Mouse (Mus musculus): ENCODE results near the gene Nrxn2. TPM values are rescaled to one million over a fixed set of nuclear protein-coding genes. Genes with fewer than 3 reads are reported as not detected.

Gene Nrxn2
- polyA plus RNA-seq, 1 experiment from 2014 or later, result 14.5 TPM

DNA sequence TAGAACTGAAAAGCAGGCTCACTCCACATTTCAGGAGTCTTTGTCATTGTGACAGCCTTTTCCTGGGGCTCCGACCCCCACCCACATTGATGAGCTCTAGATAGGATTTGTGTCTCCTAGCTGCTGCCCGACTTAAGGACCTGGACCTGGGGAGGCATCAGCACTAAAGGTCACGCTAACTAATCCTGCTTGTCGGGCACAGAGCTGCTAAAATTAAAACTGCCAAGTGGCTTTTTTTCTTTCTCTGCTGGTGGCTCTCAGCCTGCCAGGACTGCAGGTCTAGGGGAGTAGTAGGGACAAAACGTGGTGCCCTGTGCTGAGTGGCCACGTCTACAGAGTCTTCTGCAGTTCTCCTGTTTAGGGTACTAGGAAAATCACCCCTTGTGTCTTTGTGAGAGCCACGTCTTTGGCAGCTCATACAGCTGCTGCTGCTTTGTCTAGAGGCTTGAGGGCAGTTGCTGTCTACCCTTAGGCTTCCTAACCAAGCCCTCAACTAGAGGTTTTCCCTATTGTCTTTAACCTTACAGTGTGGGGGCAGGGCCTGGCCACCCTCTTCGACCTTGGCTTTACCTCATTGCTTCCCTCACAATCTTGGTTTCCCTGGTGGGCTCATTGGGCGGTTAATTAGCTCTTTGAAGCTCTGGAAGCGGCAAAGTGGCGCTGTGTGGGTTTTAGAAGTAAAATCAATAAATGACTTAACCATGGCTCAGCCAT, 41.0 kb upstream of the Nrxn2 start:
- H3K9ac ChIP-seq (ENCODE audit: low read length), result no peak overlapping the region
- no peaks in the 10 kb centered on the region for H3K27me3 ChIP-seq (ENCODE audit: control insufficient read depth, insufficient read depth, low read length)
- no peaks in the 10 kb centered on the region for H3K4me1 ChIP-seq (ENCODE audit: control insufficient read depth, insufficient read depth, low read length)
- H3K4me2 ChIP-seq (ENCODE audit: low read depth), result no peak overlapping the region
- no peak overlapping the region for H3K4me3 ChIP-seq (ENCODE audit: low read depth, low read length)
- DNase-seq (ENCODE audit: low spot score) (no peak), ATAC-seq (ENCODE audit: insufficient read depth, low FRiP score, low TSS enrichment) (no peak)
- no peaks in the 10 kb centered on the region for H3K9me3 ChIP-seq (ENCODE audit: control insufficient read depth, low read length)
- WGBS, result 48% methylated on average over 11 of the region's 11 CpGs
- H3K27ac ChIP-seq (ENCODE audit: low read depth, low read length), result peak overlapping the region; percentile 44; the same call in 1 of the 2 replicates
- peaks cover 41% of the 10 kb centered on the region for H3K36me3 ChIP-seq (ENCODE audit: control insufficient read depth, insufficient read depth, low read length)

DNA sequence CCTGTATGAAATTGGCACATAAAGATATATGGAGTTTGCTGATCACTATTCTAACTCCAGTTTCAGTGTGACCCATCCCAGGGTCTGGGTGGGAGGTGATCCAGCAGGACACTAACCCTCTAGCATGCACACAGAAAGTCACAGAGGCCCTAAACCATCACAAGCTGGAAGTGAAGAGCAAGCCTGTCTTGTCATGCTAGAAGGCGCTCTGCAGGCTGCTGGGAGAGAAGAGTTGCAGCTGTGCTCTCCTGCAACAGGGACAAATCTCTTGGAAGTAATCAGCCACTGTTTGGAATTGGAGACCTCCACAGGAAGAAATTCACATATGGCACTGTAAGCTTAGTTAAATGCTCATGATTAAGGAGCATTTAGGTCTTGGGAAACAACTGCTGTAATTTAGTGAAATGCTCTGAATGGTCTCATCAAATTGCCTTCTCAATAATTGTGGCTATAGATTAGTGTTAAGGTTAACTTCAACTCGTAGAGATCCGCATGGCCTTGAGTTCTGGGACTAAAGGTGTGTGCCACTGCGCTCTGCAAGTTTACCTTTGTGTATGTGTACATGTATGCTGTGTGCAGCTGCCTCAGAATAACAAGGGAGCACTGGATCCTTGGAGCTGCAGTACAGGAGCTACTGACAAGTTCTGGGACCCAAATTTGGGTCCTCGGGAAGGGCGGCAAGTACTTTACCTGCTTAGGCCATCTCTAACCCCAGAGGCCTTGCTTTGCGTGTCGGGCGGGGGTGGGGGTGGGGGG, 37.9 kb upstream of the Nrxn2 start:
- ATAC-seq (ENCODE audit: insufficient read depth, low FRiP score, low TSS enrichment), result no peak
- DNase-seq (ENCODE audit: low spot score), result no peak
- WGBS, result 91% methylated on average over 9 of the region's 9 CpGs
- Histone ChIP-seq H3K4me3 (ENCODE audit: low read depth, low read length) (no peak overlapping the region), H3K27me3 (ENCODE audit: control insufficient read depth, insufficient read depth, low read length) (no peaks in the 10 kb centered on the region), H3K27ac (ENCODE audit: low read depth, low read length) (no peak overlapping the region), H3K9me3 (ENCODE audit: control insufficient read depth, low read length) (no peaks in the 10 kb centered on the region), H3K36me3 (ENCODE audit: control insufficient read depth, insufficient read depth, low read length) (peaks cover 16% of the 10 kb centered on the region), H3K9ac (ENCODE audit: low read length) (no peak overlapping the region), H3K4me1 (ENCODE audit: control insufficient read depth, insufficient read depth, low read length) (0 out of 2 replicates have a peak, but pooled peaks cover 4% of the 10 kb centered on the region), H3K4me2 (ENCODE audit: low read depth) (no peak overlapping the region)

DNA sequence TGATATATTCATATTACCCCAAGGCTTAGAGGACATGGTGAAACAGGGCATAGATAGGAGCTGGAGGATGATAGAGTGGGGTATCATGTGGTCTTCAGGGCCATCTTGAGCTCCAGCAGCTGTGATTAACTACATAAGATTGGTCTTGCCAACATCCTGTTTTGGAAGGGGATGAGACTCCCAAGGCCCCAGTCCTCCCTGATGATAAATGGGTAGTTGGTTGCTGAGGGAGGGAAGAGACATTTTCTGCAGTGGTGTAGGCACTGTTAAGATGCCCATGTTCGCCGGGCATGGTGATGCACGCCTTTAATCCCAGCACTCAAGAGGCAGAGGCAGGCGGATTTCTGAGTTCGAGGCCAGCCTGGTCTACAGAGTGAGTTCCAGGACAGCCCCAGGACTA, 37.3 kb upstream of the Nrxn2 start:
- Histone ChIP-seq H3K4me1 (ENCODE audit: control insufficient read depth, insufficient read depth, low read length) (0 out of 2 replicates have a peak, but pooled peaks cover 4% of the 10 kb centered on the region), H3K27me3 (ENCODE audit: control insufficient read depth, insufficient read depth, low read length) (no peaks in the 10 kb centered on the region), H3K4me3 (ENCODE audit: low read depth, low read length) (no peak overlapping the region), H3K9me3 (ENCODE audit: control insufficient read depth, low read length) (no peaks in the 10 kb centered on the region), H3K9ac (ENCODE audit: low read length) (no peak overlapping the region), H3K27ac (ENCODE audit: low read depth, low read length) (no peak overlapping the region), H3K4me2 (ENCODE audit: low read depth) (no peak overlapping the region), H3K36me3 (ENCODE audit: control insufficient read depth, insufficient read depth, low read length) (peaks cover 9% of the 10 kb centered on the region)
- 97% methylated on average over 5 of the region's 5 CpGs for WGBS
- no peak for ATAC-seq (ENCODE audit: insufficient read depth, low FRiP score, low TSS enrichment)
- no peak for DNase-seq (ENCODE audit: low spot score)

DNA sequence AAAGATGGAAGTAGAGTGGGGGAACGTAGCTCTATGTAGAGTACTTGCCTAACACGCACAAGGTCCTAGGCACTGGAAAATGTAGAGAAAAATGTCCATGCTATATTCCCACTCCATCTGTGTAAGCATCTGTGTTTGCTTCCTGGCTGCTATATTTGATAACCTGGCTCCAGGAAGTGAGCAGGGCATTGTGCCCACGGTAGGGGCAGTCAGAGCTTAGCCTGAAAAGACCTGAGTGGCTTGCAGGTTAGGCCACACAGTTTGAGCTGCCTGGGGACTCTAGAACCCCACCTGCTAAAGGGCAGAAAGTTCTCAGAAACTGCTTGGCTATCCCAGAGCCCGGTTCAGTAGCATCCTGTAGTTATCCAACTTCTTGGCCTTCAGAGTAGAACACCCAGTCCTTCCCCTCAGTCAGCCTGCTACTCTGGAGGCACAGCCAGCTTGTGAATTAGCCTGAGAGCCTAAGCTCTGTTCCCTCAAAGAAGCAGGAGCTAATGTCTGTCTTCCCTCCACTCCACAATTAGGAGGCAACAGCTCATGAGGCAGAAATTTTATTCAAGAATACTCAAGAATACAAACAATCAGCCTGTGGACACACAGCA, 36.1 kb upstream of the Nrxn2 start:
- DNase-seq (ENCODE audit: low spot score), result no peak
- Histone ChIP-seq H3K36me3 (ENCODE audit: control insufficient read depth, insufficient read depth, low read length) (peaks cover 5% of the 10 kb centered on the region; the same call in 1 of the 2 replicates), H3K9me3 (ENCODE audit: control insufficient read depth, low read length) (no peaks in the 10 kb centered on the region), H3K4me2 (ENCODE audit: low read depth) (no peak overlapping the region), H3K4me3 (ENCODE audit: low read depth, low read length) (no peak overlapping the region), H3K27me3 (ENCODE audit: control insufficient read depth, insufficient read depth, low read length) (no peaks in the 10 kb centered on the region), H3K9ac (ENCODE audit: low read length) (no peak overlapping the region), H3K4me1 (ENCODE audit: control insufficient read depth, insufficient read depth, low read length) (0 out of 2 replicates have a peak, but pooled peaks cover 4% of the 10 kb centered on the region), H3K27ac (ENCODE audit: low read depth, low read length) (no peak overlapping the region)
- 81% methylated on average over 4 of the region's 4 CpGs for WGBS
- no peak for ATAC-seq (ENCODE audit: insufficient read depth, low FRiP score, low TSS enrichment)

DNA sequence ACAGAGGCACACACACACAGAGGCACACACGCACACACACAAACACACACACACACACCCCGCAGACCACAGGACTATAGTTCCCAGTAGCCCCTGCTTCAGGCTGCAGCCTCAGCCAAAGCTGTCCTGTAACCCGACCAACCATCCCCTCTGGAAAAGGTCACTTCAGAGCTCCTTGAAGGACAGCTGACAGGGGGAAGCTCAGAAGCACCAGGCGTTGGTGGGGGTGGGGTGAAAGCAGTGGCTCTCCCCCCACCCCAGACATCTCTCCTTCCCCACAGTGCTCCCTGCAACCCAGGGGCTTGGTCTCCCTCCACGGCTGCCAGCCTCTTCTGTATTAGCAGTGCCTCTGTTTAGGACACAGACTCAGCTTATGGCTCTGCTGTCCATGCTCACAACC, 35.1 kb upstream of the Nrxn2 start:
- DNase-seq (ENCODE audit: low spot score), result no peak
- 52% methylated on average over 5 of the region's 5 CpGs for WGBS
- Histone ChIP-seq H3K36me3 (ENCODE audit: control insufficient read depth, insufficient read depth, low read length) (0 out of 2 replicates have a peak, but pooled peaks cover 2% of the 10 kb centered on the region), H3K27ac (ENCODE audit: low read depth, low read length) (no peak overlapping the region), H3K27me3 (ENCODE audit: control insufficient read depth, insufficient read depth, low read length) (no peaks in the 10 kb centered on the region), H3K4me2 (ENCODE audit: low read depth) (no peak overlapping the region), H3K9me3 (ENCODE audit: control insufficient read depth, low read length) (no peaks in the 10 kb centered on the region), H3K4me3 (ENCODE audit: low read depth, low read length) (no peak overlapping the region), H3K4me1 (ENCODE audit: control insufficient read depth, insufficient read depth, low read length) (0 out of 2 replicates have a peak, but pooled peaks cover 4% of the 10 kb centered on the region), H3K9ac (ENCODE audit: low read length) (no peak overlapping the region; the same call in 1 of the 2 replicates)
- no peak for ATAC-seq (ENCODE audit: insufficient read depth, low FRiP score, low TSS enrichment)

DNA sequence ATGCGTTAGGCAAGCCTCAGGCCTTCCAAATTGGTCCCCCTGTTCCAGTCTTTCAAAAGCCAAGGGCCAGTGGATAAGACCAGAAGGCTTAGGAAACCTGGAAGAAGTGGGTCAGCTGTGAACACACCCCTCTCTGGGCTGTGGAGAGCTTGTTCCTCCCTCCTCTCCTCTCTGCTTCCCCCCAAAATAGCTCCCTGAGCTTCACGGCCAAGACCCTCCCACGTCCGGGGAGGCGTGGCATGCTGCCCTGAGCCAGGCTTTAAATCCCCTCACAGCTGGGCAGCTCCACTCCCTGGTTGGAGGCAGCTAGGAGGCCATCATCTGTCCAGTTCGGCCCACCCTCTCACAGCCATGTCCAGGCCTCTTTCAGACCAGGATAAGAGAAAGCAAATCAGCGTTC, 34.4 kb upstream of the Nrxn2 start, which contains the start of gene Pygm:
TSS of gene Pygm (plus strand) at position 272 of the 400 bp plus-strand sequence.
- H3K27ac ChIP-seq (ENCODE audit: low read depth, low read length), result no peak within 1 kb of the TSS
- 27% methylated on average over 7 of the region's 7 CpGs for WGBS

DNA sequence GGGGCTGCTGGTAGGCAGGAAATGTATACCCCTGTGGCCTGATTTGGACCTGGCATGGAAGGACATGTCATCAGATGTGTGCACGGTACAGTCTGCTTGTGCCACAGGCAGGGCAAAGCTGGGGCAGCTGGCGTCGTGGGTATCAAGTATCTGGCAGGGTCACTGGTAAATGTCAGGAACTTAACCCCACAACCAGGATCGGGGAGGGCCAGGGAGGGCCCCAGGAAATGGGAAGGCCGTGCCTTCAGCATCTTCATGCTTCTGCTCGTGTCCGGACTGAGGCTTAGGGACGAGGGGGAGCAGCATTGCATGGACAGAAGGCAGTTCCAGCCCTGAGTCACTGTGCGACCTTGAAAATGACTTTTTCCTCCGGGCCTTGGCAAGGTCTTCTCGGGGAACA, 33.6 kb upstream of the Nrxn2 start:
- no peak overlapping the region for H3K4me3 ChIP-seq (ENCODE audit: low read depth, low read length)
- no peak for DNase-seq (ENCODE audit: low spot score)
- 78% methylated on average over 11 of the region's 11 CpGs for WGBS

More for the DNA sequence above, 34.4 kb upstream of the Nrxn2 start, which contains the start of gene Pygm:
- Histone ChIP-seq H3K27me3 (ENCODE audit: control insufficient read depth, insufficient read depth, low read length) (no peaks in the 10 kb centered on the region), H3K4me1 (ENCODE audit: control insufficient read depth, insufficient read depth, low read length) (0 out of 2 replicates have a peak, but pooled peaks cover 4% of the 10 kb centered on the region), H3K4me3 (ENCODE audit: low read depth, low read length) (no peak within 1 kb of the TSS), H3K9me3 (ENCODE audit: control insufficient read depth, low read length) (no peaks in the 10 kb centered on the region), H3K36me3 (ENCODE audit: control insufficient read depth, insufficient read depth, low read length) (no peaks in the 10 kb centered on the region), H3K9ac (ENCODE audit: low read length) (no peak within 1 kb of the TSS; the same call in 1 of the 2 replicates), H3K4me2 (ENCODE audit: low read depth) (no peak within 1 kb of the TSS)
- no peak for ATAC-seq (ENCODE audit: insufficient read depth, low FRiP score, low TSS enrichment)
- DNase-seq (ENCODE audit: low spot score), result no peak

DNA sequence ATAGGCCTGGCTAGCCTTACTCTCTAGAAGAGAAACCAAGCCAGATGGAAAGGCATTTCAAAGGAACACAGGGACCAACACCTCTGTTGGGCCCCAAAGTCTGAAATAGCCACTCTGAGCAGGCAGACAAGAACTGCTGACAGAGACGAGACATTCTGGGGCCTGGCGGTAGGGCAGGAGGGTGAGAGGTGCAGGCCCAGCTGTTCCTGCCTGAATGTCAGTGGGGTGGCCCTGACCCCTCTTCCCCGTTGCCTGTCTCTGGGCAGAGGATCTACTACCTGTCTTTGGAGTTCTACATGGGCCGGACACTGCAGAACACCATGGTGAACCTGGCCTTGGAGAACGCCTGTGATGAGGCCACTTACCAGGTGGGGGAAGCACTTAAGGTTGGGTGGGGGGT, 33.1 kb upstream of the Nrxn2 start:
- WGBS, result 77% methylated on average over 5 of the region's 5 CpGs
- no peaks in the 10 kb centered on the region for H3K36me3 ChIP-seq (ENCODE audit: control insufficient read depth, insufficient read depth, low read length)
- no peak overlapping the region for H3K4me2 ChIP-seq (ENCODE audit: low read depth)
- H3K9ac ChIP-seq (ENCODE audit: low read length), result no peak overlapping the region
- H3K4me3 ChIP-seq (ENCODE audit: low read depth, low read length), result no peak overlapping the region
- ATAC-seq (ENCODE audit: insufficient read depth, low FRiP score, low TSS enrichment), result no peak
- no peak overlapping the region for H3K27ac ChIP-seq (ENCODE audit: low read depth, low read length)
- no peaks in the 10 kb centered on the region for H3K27me3 ChIP-seq (ENCODE audit: control insufficient read depth, insufficient read depth, low read length)
- H3K9me3 ChIP-seq (ENCODE audit: control insufficient read depth, low read length), result no peaks in the 10 kb centered on the region
- no peak for DNase-seq (ENCODE audit: low spot score)
- H3K4me1 ChIP-seq (ENCODE audit: control insufficient read depth, insufficient read depth, low read length), result 0 out of 2 replicates have a peak, but pooled peaks cover 7% of the 10 kb centered on the region

More for the DNA sequence above, 33.6 kb upstream of the Nrxn2 start:
- ATAC-seq (ENCODE audit: insufficient read depth, low FRiP score, low TSS enrichment), result no peak
- Histone ChIP-seq H3K4me1 (ENCODE audit: control insufficient read depth, insufficient read depth, low read length) (0 out of 2 replicates have a peak, but pooled peaks cover 7% of the 10 kb centered on the region), H3K9me3 (ENCODE audit: control insufficient read depth, low read length) (no peaks in the 10 kb centered on the region), H3K36me3 (ENCODE audit: control insufficient read depth, insufficient read depth, low read length) (no peaks in the 10 kb centered on the region), H3K27me3 (ENCODE audit: control insufficient read depth, insufficient read depth, low read length) (no peaks in the 10 kb centered on the region), H3K4me2 (ENCODE audit: low read depth) (no peak overlapping the region), H3K27ac (ENCODE audit: low read depth, low read length) (no peak overlapping the region), H3K9ac (ENCODE audit: low read length) (no peak overlapping the region)

All from neural tube, embryonic 11.5 days (tissue).